Mouse (Mus musculus): ENCODE data around the gene Csdc2. TPM values are rescaled to one million over a fixed set of nuclear protein-coding genes. Genes with fewer than 3 reads are reported as not detected.
"Not testable (repeated sequence)": the region's sequence is repeated elsewhere in the genome, so short reads cannot be mapped to it uniquely, and the experiment has no call there.

Gene Csdc2
- polyA plus RNA-seq, 1 experiment from 2014 or later = 11.8 TPM

- TF ChIP-seq CTCF (IDR thresholded peaks at IDR 0.05; ENCODE audit: low read depth) = no peak
- Histone ChIP-seq H3K4me2 (no peak overlapping the region), H3K9ac (no peak overlapping the region), H3K9me3 (ENCODE audit: low read depth, low read length) (no peaks in the 10 kb centered on the region), H3K4me3 (ENCODE audit: low read depth, low read length) (no peak overlapping the region), H3K27me3 (ENCODE audit: insufficient read depth, low read length) (no peaks in the 10 kb centered on the region), H3K36me3 (ENCODE audit: insufficient read depth) (no peaks in the 10 kb centered on the region), H3K4me1 (ENCODE audit: insufficient read depth) (no peaks in the 10 kb centered on the region), H3K27ac (ENCODE audit: low read depth) (no peak overlapping the region)
- ATAC-seq (ENCODE audit: insufficient read depth) (no peak), DNase-seq (no peak)
- 59% methylated on average over 4 of the region's 4 CpGs for WGBS
These were observed 28.5 kb downstream of the Csdc2 start for GRCm38 (mm10) chr15:81964980-81965545.

- ATAC-seq (ENCODE audit: insufficient read depth) (no peak; the same call in 1 of the 2 replicates), DNase-seq (no peak)
- WGBS = 62% methylated on average over 12 of the region's 14 CpGs
- Histone ChIP-seq H3K27me3 (ENCODE audit: insufficient read depth, low read length) (no peaks in the 10 kb centered on the region), H3K27ac (ENCODE audit: low read depth) (no peak overlapping the region), H3K36me3 (ENCODE audit: insufficient read depth) (no peaks in the 10 kb centered on the region), H3K9me3 (ENCODE audit: low read depth, low read length) (no peaks in the 10 kb centered on the region), H3K4me1 (ENCODE audit: insufficient read depth) (no peaks in the 10 kb centered on the region), H3K4me2 (no peak overlapping the region), H3K4me3 (ENCODE audit: low read depth, low read length) (no peak overlapping the region), H3K9ac (no peak overlapping the region)
- no peak for TF ChIP-seq CTCF (IDR thresholded peaks at IDR 0.05; ENCODE audit: low read depth)
These were observed 29.7 kb downstream of the Csdc2 start for GRCm38 (mm10) chr15:81966062-81966829.

- Histone ChIP-seq H3K4me3 (ENCODE audit: low read depth, low read length) (no peak overlapping the region), H3K4me2 (no peak overlapping the region), H3K4me1 (ENCODE audit: insufficient read depth) (no peaks in the 10 kb centered on the region), H3K9me3 (ENCODE audit: low read depth, low read length) (no peaks in the 10 kb centered on the region), H3K9ac (no peak overlapping the region), H3K27me3 (ENCODE audit: insufficient read depth, low read length) (no peaks in the 10 kb centered on the region), H3K36me3 (ENCODE audit: insufficient read depth) (no peaks in the 10 kb centered on the region), H3K27ac (ENCODE audit: low read depth) (no peak overlapping the region)
- DNase-seq = no peak
- 88% methylated on average over 5 of the region's 5 CpGs for WGBS
- no peak for TF ChIP-seq CTCF (IDR thresholded peaks at IDR 0.05; ENCODE audit: low read depth)
- ATAC-seq (ENCODE audit: insufficient read depth) = no peak
These were observed 31.3 kb downstream of the Csdc2 start for GRCm38 (mm10) chr15:81967821-81968220.

- H3K4me1 ChIP-seq (ENCODE audit: insufficient read depth) = no peaks in the 10 kb centered on the region
- TF ChIP-seq CTCF (IDR thresholded peaks at IDR 0.05; ENCODE audit: low read depth) = no peak
- no peaks in the 10 kb centered on the region for H3K9me3 ChIP-seq (ENCODE audit: low read depth, low read length)
- no peak overlapping the region for H3K4me3 ChIP-seq (ENCODE audit: low read depth, low read length)
- DNase-seq (no peak), ATAC-seq (ENCODE audit: insufficient read depth) (no peak)
- WGBS = 44% methylated on average over 2 of the region's 2 CpGs
- no peak overlapping the region for H3K9ac ChIP-seq
- no peaks in the 10 kb centered on the region for H3K27me3 ChIP-seq (ENCODE audit: insufficient read depth, low read length)
- H3K27ac ChIP-seq (ENCODE audit: low read depth) = no peak overlapping the region
- no peaks in the 10 kb centered on the region for H3K36me3 ChIP-seq (ENCODE audit: insufficient read depth)
- H3K4me2 ChIP-seq = no peak overlapping the region
These were observed 31.9 kb downstream of the Csdc2 start for GRCm38 (mm10) chr15:81968447-81968846.

GRCm38 (mm10) chr15:81969173-81969572, 32.6 kb downstream of the Csdc2 start:
- Histone ChIP-seq H3K4me2 (no peak overlapping the region), H3K4me1 (ENCODE audit: insufficient read depth) (no peaks in the 10 kb centered on the region), H3K27me3 (ENCODE audit: insufficient read depth, low read length) (no peaks in the 10 kb centered on the region), H3K36me3 (ENCODE audit: insufficient read depth) (no peaks in the 10 kb centered on the region), H3K9me3 (ENCODE audit: low read depth, low read length) (no peaks in the 10 kb centered on the region), H3K27ac (ENCODE audit: low read depth) (no peak overlapping the region), H3K4me3 (ENCODE audit: low read depth, low read length) (no peak overlapping the region), H3K9ac (no peak overlapping the region)
- 44% methylated on average over 7 of the region's 7 CpGs for WGBS
- DNase-seq (no peak), ATAC-seq (ENCODE audit: insufficient read depth) (no peak)
- no peak for TF ChIP-seq CTCF (IDR thresholded peaks at IDR 0.05; ENCODE audit: low read depth)

GRCm38 (mm10) chr15:81969635-81970034, 33.1 kb downstream of the Csdc2 start:
- H3K4me2 ChIP-seq; H3K27ac ChIP-seq (ENCODE audit: low read depth); H3K36me3 ChIP-seq (ENCODE audit: insufficient read depth); H3K9ac ChIP-seq; H3K4me1 ChIP-seq (ENCODE audit: insufficient read depth); H3K4me3 ChIP-seq (ENCODE audit: low read depth, low read length); ATAC-seq (ENCODE audit: insufficient read depth); H3K9me3 ChIP-seq (ENCODE audit: low read depth, low read length); H3K27me3 ChIP-seq (ENCODE audit: insufficient read depth, low read length); DNase-seq: not testable (repeated sequence)
- WGBS = 66% methylated on average over 6 of the region's 6 CpGs

GRCm38 (mm10) chr15:81970498-81970897, 33.9 kb downstream of the Csdc2 start:
- not testable (repeated sequence) for ATAC-seq (ENCODE audit: insufficient read depth)

GRCm38 (mm10) chr15:81975156-81975555, 38.6 kb downstream of the Csdc2 start:
- not testable (repeated sequence) for H3K4me1 ChIP-seq (ENCODE audit: insufficient read depth); ATAC-seq (ENCODE audit: insufficient read depth); H3K27me3 ChIP-seq (ENCODE audit: insufficient read depth, low read length); H3K36me3 ChIP-seq (ENCODE audit: insufficient read depth); H3K27ac ChIP-seq (ENCODE audit: low read depth); H3K9ac ChIP-seq; H3K4me3 ChIP-seq (ENCODE audit: low read depth, low read length); H3K9me3 ChIP-seq (ENCODE audit: low read depth, low read length); DNase-seq; H3K4me2 ChIP-seq
- WGBS = 90% methylated on average over 8 of the region's 8 CpGs

More at GRCm38 (mm10) chr15:81970498-81970897, 33.9 kb downstream of the Csdc2 start:
- not testable (repeated sequence) for H3K27ac ChIP-seq (ENCODE audit: low read depth); H3K9me3 ChIP-seq (ENCODE audit: low read depth, low read length); DNase-seq; H3K36me3 ChIP-seq (ENCODE audit: insufficient read depth); H3K9ac ChIP-seq; H3K4me2 ChIP-seq; H3K4me3 ChIP-seq (ENCODE audit: low read depth, low read length); H3K4me1 ChIP-seq (ENCODE audit: insufficient read depth); H3K27me3 ChIP-seq (ENCODE audit: insufficient read depth, low read length)
- 90% methylated on average over 4 of the region's 4 CpGs for WGBS

Measured in lung, embryonic 14.5 days (tissue).